Mouse (Mus musculus) stomach, embryonic 14.5 days (tissue): ENCODE results near the gene E330021D16Rik. TPM values are rescaled to one million over a fixed set of nuclear protein-coding genes. Genes with fewer than 3 reads are reported as not detected.
"Not testable (repeated sequence)": the region's sequence is repeated elsewhere in the genome, so short reads cannot be mapped to it uniquely, and the experiment has no call there.

ENCODE experiments used
- ATAC-seq: fragments of 200-750 bp; cut with Nextera tagmentation; 2 replicates; pipeline ENCODE4 v1.8.0; 2017; ENCODE audit warnings: low read depth, moderate TSS enrichment; ENCODE audit not compliant: insufficient number of reproducible peaks, insufficient read depth, low FRiP score
- H3K27ac ChIP-seq: fragments of 300-500 bp; sonication (generic); 2 replicates; pipeline ENCODE4 v1.5.1; 2014; ENCODE audit warnings: mild to moderate bottlenecking, low read length, moderate library complexity, mixed read lengths
- H3K27me3 ChIP-seq: fragments of 300-500 bp; sonication (generic); 2 replicates; pipeline ENCODE4 v1.6.1; 2014; ENCODE audit warnings: low read length, control low read depth, mixed read lengths; ENCODE audit not compliant: control insufficient read depth, insufficient read depth
- H3K36me3 ChIP-seq: fragments of 300-500 bp; sonication (generic); 2 replicates; pipeline ENCODE4 v1.6.1; 2014; ENCODE audit warnings: mild to moderate bottlenecking, control low read depth, low read length, moderate library complexity, mixed read lengths; ENCODE audit not compliant: control insufficient read depth, insufficient read depth
- H3K4me1 ChIP-seq: fragments of 300-500 bp; sonication (generic); 2 replicates; pipeline ENCODE4 v1.6.1; 2014; ENCODE audit warnings: low read length, control low read depth, mixed read lengths; ENCODE audit not compliant: control insufficient read depth, insufficient read depth
- H3K4me2 ChIP-seq: fragments of 300-500 bp; sonication (generic); replicated peaks from 2 replicates; pipeline ENCODE4 v1.6.1; 2014; ENCODE audit warnings: low read depth, low read length, control low read depth
- H3K4me3 ChIP-seq: fragments of 300-500 bp; sonication (generic); 2 replicates; pipeline ENCODE4 v1.5.1; 2014; ENCODE audit warnings: low read depth, low read length, control low read depth
- H3K9ac ChIP-seq: fragments of 300-500 bp; sonication (generic); replicated peaks from 2 replicates; pipeline ENCODE4 v1.6.1; 2014; ENCODE audit warnings: low read depth, mild to moderate bottlenecking, control low read depth, low read length, moderate library complexity, mixed read lengths
- H3K9me3 ChIP-seq: fragments of 300-500 bp; sonication (generic); 2 replicates; pipeline ENCODE4 v1.6.1; 2016; ENCODE audit warnings: low read depth, low read length, control low read depth; ENCODE audit not compliant: control insufficient read depth
- WGBS: fragments of 180-500 bp; shearing (Covaris S2); extraction: QIAGEN DNeasy Blood & Tissue Kit; methylation state at CpG from one replicate; pipeline ENCODE4 v1.1.7; 2014; 5-methylcytosine and 5-hydroxymethylcytosine counted together
- polyA plus RNA-seq: library from polyadenylated mRNA; unstranded; fragments of >200 nt; fragmentation: Nextera tagmentation; extraction: Ambion mirVana; gene quantifications from 2 replicates; pipeline ENCODE4 v1.2.1, GENCODE M21; 2014

The E330021D16Rik gene
- polyA plus RNA-seq, 1 experiment from 2014 or later, result 0.36 TPM

DNA sequence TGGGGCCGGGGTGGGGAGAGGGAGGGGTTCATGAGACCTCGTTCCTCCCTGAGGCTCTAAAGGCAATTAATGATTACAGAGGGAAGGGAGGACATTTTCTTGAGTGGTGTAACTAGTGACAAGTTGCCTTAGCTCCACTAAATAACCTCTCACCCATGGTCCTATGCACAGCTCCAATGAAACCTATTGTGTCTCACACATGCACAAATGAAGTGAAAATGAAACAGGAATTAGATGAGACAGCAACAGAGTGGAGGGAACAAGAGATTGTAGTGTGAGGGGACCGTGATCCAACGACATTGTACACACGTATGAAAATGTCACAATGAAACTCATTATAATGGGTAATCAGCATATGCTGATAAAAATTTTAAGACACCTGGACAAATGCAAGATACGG is 35.5 kb upstream of the E330021D16Rik start:
- ATAC-seq, result no peak
- Histone ChIP-seq H3K27ac (no peak overlapping the region), H3K9me3 (no peaks in the 10 kb centered on the region), H3K36me3 (no peaks in the 10 kb centered on the region), H3K9ac (no peak overlapping the region), H3K4me3 (no peak overlapping the region), H3K27me3 (no peaks in the 10 kb centered on the region), H3K4me2 (no peak overlapping the region), H3K4me1 (peaks cover 3% of the 10 kb centered on the region; the same call in 1 of the 2 replicates)
- 87% methylated on average over 6 of the region's 6 CpGs for WGBS

DNA sequence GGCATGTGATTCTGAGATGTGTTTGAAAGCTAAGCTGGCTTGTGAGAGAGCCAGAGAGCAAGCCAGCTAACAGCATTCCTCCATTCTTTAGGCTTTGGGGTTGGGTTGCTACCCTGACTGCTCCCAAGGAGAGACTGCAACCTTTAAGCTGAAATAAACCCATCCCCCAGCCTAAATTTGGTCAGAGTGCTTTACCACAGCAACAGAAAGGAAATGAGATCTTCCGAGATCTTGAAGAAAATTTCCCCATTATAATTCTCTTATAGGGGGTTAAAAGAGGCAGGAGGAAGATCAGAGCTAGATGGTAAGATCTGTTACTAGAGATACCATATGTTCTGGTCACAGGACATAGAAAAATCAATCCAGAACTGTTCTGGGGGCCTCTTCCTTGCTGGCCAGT is 34.6 kb upstream of the E330021D16Rik start:
- Histone ChIP-seq H3K9ac (no peak overlapping the region), H3K9me3 (peaks cover under 1% of the 10 kb centered on the region; the same call in 1 of the 2 replicates), H3K27me3 (no peaks in the 10 kb centered on the region), H3K4me2 (no peak overlapping the region), H3K36me3 (no peaks in the 10 kb centered on the region), H3K27ac (peak overlapping the region; percentile 12; the same call in 1 of the 2 replicates), H3K4me1 (peaks cover 3% of the 10 kb centered on the region; the same call in 1 of the 2 replicates), H3K4me3 (no peak overlapping the region)
- 82% methylated on average over 1 of the region's 1 CpGs for WGBS
- no peak for ATAC-seq

DNA sequence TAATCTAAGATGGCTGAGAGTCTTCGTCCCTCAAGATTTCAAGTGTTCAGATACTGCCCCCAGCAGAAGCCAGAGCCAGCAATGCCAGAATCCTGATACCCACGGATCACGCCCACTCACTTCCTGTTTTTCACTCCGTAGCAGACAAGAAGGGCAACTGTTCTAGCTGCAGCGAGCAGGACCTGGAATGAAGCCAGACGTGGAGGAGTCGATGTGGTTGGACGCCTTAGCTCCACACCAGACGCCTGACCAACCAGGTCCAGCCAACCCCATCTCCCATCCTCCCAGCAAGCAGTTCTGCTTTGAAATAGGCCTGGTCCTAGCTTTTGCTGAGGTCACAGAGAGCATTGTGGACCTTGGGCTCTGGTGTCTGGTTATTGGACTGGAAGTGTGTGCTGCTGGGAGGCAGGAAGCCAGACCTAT is 33.9 kb upstream of the E330021D16Rik start:
- Histone ChIP-seq H3K27ac (no peak overlapping the region), H3K36me3 (no peaks in the 10 kb centered on the region), H3K9me3 (peaks cover 7% of the 10 kb centered on the region; the same call in 1 of the 2 replicates), H3K9ac (no peak overlapping the region), H3K27me3 (no peaks in the 10 kb centered on the region), H3K4me1 (peaks cover 3% of the 10 kb centered on the region; the same call in 1 of the 2 replicates), H3K4me3 (no peak overlapping the region), H3K4me2 (no peak overlapping the region)
- peak; percentile 53; the same call in 1 of the 2 replicates for ATAC-seq
- WGBS, result 57% methylated on average over 9 of the region's 9 CpGs

DNA sequence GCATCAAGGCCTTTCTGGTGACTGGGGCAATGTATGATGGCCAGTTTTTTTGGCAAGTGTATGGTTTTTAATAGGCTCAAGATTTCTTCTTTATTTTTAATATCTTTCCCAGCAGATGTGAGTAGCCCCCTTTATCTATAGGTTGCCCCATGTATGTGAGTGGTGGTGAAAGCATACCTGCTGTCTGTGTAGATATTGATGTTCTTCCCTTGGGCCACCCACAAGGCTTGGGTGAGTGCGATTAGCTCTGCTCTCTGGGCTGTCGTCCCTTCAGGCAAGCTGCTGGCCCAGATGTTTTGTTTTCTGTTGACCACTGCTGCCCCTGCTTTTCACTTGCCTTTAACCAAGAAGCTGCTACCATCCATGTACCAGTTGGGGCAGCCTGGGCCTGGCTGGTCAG is 23.8 kb upstream of the E330021D16Rik start:
- not testable (repeated sequence) for H3K4me3 ChIP-seq, H3K36me3 ChIP-seq, H3K4me1 ChIP-seq, H3K27me3 ChIP-seq, H3K9ac ChIP-seq, ATAC-seq, H3K27ac ChIP-seq, H3K4me2 ChIP-seq
- peaks cover 11% of the 10 kb centered on the region; the same call in 1 of the 2 replicates for H3K9me3 ChIP-seq
- WGBS, result 67% methylated on average over 2 of the region's 2 CpGs

DNA sequence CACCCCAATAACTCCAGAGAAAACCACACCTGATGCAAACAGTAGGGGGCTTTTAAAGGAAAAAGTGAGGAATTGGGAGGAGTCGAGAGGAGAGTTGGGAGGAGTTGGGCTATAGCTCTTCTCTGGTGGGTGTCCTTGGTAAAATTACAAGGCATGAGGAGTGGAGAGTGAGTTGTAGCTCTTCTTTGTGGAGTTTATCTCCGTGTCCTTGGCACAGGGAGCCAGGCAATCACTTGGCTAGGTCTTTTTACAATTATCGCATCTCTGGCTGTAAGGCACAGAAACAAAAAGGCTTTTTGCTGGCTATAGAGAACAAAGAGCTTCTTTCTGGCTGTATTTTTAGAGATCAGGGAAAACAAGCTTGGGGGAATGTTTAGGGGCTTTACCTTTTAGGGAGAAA is 20.8 kb upstream of the E330021D16Rik start:
- H3K27me3 ChIP-seq, H3K36me3 ChIP-seq, H3K4me2 ChIP-seq, H3K9me3 ChIP-seq, H3K9ac ChIP-seq, H3K27ac ChIP-seq, ATAC-seq, H3K4me3 ChIP-seq, H3K4me1 ChIP-seq: not testable (repeated sequence)
- WGBS, result 94% methylated on average over 3 of the region's 3 CpGs

DNA sequence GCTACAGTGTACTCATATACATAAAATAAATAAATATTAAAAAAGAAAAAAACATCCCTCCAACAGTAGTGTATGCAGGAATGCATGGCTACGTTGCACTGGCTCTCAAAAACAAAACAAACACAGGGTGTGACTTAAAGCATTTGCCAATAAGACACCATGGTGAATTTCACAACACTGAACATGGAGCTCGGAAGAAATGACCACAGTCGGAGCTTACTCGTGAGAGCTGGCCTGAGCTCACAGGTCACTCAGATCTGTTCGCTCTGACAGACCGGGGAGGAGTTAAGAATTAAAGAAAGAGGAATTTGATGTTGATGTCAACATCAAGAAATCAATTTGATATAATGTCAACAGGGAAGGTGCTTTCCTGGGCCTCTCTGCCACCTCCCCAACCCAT is 18.2 kb upstream of the E330021D16Rik start:
- no peak overlapping the region for H3K4me2 ChIP-seq
- H3K9ac ChIP-seq, result no peak overlapping the region
- H3K27ac ChIP-seq, result no peak overlapping the region
- ATAC-seq, result no peak
- no peaks in the 10 kb centered on the region for H3K27me3 ChIP-seq
- no peaks in the 10 kb centered on the region for H3K9me3 ChIP-seq
- no peaks in the 10 kb centered on the region for H3K36me3 ChIP-seq
- WGBS, result 82% methylated on average over 6 of the region's 6 CpGs
- H3K4me3 ChIP-seq, result no peak overlapping the region
- 0 out of 2 replicates have a peak, but pooled peaks cover 3% of the 10 kb centered on the region for H3K4me1 ChIP-seq

DNA sequence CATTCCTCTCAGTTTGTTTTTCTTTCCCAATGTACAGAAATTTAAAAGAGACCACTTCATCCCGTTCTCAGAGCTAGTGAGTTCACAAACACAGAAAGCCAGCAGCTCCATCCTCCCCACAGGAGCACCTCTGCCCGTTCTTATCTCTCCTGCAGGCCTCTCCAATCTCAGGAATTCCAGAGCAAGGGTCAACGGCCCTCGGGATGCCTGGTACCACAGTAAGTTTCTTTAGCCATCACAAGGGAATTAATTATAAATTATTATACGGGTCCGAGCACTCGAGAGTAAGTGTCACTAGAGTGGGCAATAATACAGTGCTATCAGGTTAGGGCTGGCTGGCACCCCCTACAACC is 16.5 kb upstream of the E330021D16Rik start:
- no peak overlapping the region for H3K9ac ChIP-seq
- ATAC-seq, result no peak
- H3K27me3 ChIP-seq, result no peaks in the 10 kb centered on the region
- H3K9me3 ChIP-seq, result no peaks in the 10 kb centered on the region
- H3K4me2 ChIP-seq, result no peak overlapping the region
- H3K4me1 ChIP-seq, result 0 out of 2 replicates have a peak, but pooled peaks cover 3% of the 10 kb centered on the region
- H3K27ac ChIP-seq, result no peak overlapping the region
- H3K4me3 ChIP-seq, result no peak overlapping the region
- 15% methylated on average over 7 of the region's 7 CpGs for WGBS
- no peaks in the 10 kb centered on the region for H3K36me3 ChIP-seq

DNA sequence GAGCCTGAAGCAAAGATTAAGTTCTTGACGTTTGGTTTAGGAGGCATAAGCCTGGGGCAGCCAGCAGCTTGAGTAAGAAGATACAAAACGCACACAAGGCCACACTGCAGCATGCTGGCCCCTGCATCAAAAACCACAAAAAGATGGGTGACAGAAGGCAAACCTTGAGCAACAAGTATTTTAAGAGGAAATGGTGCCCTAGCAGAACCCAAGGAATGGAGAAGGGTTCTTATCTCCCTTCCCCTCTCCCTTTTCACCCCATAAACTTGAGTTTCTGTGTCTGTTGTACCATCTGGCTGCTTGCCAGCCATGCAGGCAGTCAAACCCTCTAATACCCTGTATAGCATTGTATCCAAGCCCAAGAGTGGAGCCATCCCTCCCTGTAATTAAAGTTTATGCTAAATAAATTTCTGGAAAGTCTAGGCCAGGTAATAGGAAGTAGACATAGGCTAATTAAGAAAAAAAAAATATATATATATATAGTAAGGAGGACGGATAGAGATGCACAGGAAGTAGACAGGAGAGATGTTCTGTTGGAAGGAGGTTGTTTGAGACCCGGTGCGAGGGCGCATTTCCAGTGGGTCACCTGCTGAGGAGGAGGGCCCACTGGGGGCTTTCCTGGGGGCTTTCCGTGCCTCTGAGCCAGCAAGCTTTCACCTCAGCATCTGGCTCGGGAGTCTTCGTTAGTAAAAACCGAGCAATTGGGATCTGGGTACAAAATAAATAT is 16.0 kb upstream of the E330021D16Rik start:
- Histone ChIP-seq H3K27me3 (no peaks in the 10 kb centered on the region), H3K4me3 (no peak overlapping the region), H3K4me2 (no peak overlapping the region), H3K9ac (no peak overlapping the region), H3K36me3 (no peaks in the 10 kb centered on the region), H3K27ac (no peak overlapping the region), H3K9me3 (no peaks in the 10 kb centered on the region), H3K4me1 (0 out of 2 replicates have a peak, but pooled peaks cover 3% of the 10 kb centered on the region)
- WGBS, result 42% methylated on average over 10 of the region's 10 CpGs
- no peak for ATAC-seq
